Mouse (Mus musculus) T-helper 17 cell (primary cell): ENCODE measurements around the gene Adcy1.

Experiments
- in situ Hi-C, 2 experiments: fragments of 300-600 bp; cut with MboI, MseI; formaldehyde crosslinking; loops; 1 replicate in 1 of 2; 2 replicates in 1 of 2; pipeline ENCODE4 v1.15.1; 2025; ENCODE audit warnings: high pct_unique_total_duplicates in 2 of 2

Gene Adcy1

DNA sequence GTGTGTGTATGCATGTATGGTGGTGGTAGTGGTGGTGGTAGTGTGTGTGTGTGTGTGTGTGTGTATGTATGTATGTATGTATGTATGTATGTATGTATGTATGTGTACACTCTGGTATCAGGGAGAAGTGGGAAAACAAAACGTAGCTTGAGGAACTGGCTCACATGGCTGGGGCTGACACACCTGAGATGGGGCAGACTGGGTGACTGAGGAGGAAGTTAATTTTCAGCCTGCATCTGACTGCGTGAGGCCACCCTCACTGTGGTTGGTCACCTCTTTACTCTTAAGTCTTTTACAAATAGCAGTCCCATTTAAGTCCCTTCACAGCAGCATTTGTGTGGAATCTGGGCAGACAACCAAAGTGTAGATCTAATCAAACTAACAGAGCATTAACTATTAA, 116.0 kb downstream of the Adcy1 start:
- in situ Hi-C loops: no loop called here

DNA sequence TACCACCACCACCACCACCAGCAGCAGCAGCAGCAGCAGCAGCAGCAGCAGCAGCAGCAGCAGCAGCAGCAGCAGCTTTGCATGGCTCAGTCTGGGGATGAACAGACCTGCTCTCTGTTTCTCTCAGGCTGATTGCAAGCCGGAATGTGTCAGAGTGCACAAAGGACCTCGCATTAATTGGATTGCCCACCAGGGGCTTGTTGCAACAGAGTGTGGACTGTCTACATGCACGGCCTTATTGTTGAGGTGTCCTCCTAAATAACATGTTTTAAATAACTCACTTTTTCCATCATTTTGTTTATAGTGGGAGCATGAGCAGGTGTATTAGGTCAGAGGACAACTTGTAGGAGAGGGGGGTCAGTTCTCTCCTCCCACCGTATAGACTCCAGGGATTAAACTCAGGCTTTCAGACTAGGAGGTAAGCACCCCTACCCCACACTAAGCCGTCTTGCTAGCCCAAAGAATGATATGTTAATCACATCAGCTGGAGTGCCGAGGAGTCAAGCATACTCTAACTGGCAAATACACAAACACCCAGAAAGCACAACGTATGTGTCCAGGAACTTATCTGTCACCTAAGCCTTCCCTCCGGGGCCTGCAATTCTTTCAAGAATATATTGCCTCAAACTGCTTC, 119.2 kb downstream of the Adcy1 start:
- in situ Hi-C loops: no loop called here

- in situ Hi-C loops: no loop called here
Observed at GRCm38 (mm10) chr11:7184420-7184819, 121.1 kb downstream of the Adcy1 start.

DNA sequence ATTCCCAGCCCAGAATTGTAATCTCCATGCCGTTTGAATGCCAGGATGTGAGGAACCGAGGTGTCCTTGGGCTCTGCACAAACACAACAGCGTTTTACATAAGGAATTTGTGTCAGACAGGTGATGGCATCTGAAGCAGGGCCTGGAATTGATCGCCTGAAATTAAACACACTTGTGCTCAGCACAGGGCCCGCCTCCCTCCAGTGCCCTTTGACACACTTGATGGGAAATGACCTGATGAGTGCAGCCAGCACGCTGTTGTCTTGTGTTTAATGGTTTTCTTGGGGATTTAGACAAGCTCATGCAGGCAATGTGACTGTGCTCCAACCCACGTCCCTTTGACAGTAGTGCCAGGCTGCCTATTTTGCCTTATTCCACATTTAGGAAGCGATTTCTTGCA, 124.2 kb downstream of the Adcy1 start:
- in situ Hi-C loops: no loop called here

GRCm38 (mm10) chr11:7188469-7188868, 125.2 kb downstream of the Adcy1 start, which contains the start of gene Gm11985:
TSS of gene Gm11985 (minus strand) at chr11:7188569.
- in situ Hi-C loops: no loop called here

GRCm38 (mm10) chr11:7192710-7193109, 129.4 kb downstream of the Adcy1 start:
- in situ Hi-C loops: no loop called here

- in situ Hi-C loops: no loop called here
Observed at GRCm38 (mm10) chr11:7193134-7193533, 129.8 kb downstream of the Adcy1 start.

DNA sequence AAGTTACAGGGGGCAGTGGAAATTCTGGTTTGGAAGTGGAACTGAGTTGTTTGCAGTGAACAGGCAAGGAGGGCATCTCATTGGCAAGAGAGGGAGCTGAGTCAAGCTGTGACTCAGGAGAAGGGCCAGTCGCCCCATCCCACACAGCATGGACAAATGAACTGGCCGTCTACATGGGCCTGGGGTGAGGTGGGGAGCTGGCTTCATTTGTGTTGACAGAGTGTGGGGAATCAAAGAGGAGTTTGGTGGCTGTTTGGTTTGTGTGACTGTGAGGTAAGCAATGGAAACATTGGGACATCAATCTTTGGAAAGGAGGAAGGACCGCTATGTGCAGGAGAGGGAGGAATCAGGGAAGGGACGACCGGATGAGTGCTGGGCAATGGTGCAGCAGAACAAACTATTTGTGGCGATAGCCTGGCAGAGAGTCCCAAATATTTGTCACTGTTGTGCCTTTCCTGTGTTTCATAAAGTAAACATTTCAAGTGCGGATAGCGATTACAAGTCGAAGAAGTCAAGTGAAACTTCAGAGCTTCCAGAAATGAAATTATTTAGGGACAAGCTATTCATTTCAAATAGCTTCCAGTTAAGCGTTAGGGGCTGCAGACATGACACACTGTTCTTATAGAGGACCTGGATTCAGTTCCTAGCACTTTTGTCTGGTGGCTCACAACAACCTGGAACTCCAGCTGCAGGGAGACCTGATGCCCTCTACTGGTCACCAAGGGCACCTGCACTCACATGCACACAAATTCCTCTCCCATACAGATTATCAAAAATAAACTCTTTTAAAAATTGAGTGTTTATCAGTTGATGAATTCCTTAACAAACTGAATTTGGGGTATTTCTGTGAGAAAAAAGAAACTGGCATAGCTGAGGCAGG, 131.4 kb downstream of the Adcy1 start:
- in situ Hi-C loops: loop anchor here in 1 of 2 experiments (5.0 kb wide), 1 partner anchor 1213 kb away; no protein-coding TSS in a partner anchor

GRCm38 (mm10) chr11:7195312-7195685, 132.0 kb downstream of the Adcy1 start:
- in situ Hi-C loops: loop anchor here in 1 of 2 experiments (5.0 kb wide), 1 partner anchor 1212 kb away; no protein-coding TSS in a partner anchor

GRCm38 (mm10) chr11:7197491-7197941, 134.2 kb downstream of the Adcy1 start, which contains the start of gene Igfbp1:
TSS of gene Igfbp1 (plus strand) at chr11:7197782.
- in situ Hi-C loops: loop anchor here in 1 of 2 experiments (5.0 kb wide), 1 partner anchor 1210 kb away; no protein-coding TSS in a partner anchor

DNA sequence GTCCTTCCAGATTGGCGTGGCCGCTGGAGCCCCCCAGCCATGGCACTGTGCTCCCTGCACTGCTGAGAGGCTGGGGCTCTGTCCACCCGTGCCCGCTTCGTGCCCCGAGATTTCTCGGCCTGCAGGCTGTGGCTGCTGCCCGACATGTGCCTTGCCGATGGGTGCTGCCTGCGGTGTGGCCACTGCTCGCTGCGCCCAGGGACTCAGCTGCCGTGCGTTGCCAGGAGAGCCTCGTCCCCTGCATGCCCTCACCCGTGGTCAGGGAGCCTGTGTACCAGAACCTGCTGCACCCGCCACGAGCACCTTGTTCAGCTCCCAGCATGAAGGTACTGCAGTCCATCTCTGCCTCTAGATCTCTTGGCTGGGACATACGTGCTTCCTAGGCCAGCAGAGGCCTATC, 134.7 kb downstream of the Adcy1 start:
- in situ Hi-C loops: loop anchor here in 1 of 2 experiments (5.0 kb wide), 1 partner anchor 1209 kb away; no protein-coding TSS in a partner anchor

- in situ Hi-C loops: loop anchor here in 1 of 2 experiments (5.0 kb wide), 1 partner anchor 1209 kb away; no protein-coding TSS in a partner anchor
Observed at GRCm38 (mm10) chr11:7198481-7199256, 135.4 kb downstream of the Adcy1 start.

GRCm38 (mm10) chr11:7199736-7200392, 136.6 kb downstream of the Adcy1 start:
- in situ Hi-C loops: loop anchor here (5.0 to 25.0 kb wide), 3 partner anchors 1037 to 1207 kb away; no protein-coding TSS in a partner anchor

DNA sequence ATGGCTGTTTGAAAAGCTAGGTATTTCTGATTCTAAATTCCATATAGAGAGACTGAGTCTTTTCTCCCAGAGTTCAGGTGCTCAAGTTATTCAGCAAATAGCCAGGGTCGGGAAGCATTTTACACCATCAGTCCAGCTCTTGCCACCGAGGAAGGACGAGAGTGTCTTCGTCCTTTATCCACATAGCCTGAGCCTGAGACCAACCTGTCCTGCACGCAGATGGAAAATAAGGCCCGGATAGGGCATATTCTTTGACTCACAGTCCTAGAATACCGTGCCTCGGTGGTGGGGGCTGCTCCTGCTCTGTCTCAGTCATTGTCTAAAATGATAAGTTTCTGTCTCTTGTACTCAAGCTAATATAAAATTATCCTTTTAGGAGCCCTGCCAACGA, 137.1 kb downstream of the Adcy1 start:
- in situ Hi-C loops: loop anchor here (10.0 to 25.0 kb wide), 2 partner anchors 1037 to 1104 kb away; no protein-coding TSS in a partner anchor

GRCm38 (mm10) chr11:7202206-7202605, 138.9 kb downstream of the Adcy1 start:
- in situ Hi-C loops: loop anchor here (10.0 to 25.0 kb wide), 2 partner anchors 1035 to 1103 kb away; no protein-coding TSS in a partner anchor

GRCm38 (mm10) chr11:7203846-7204245, 140.6 kb downstream of the Adcy1 start:
- in situ Hi-C loops: loop anchor here (10.0 to 25.0 kb wide), 2 partner anchors 1033 to 1101 kb away; no protein-coding TSS in a partner anchor

GRCm38 (mm10) chr11:7210343-7210742, 147.1 kb downstream of the Adcy1 start:
- in situ Hi-C loops: loop anchor here in 1 of 2 experiments (5.0 to 25.0 kb wide), 2 partner anchors 1027 to 1197 kb away; no protein-coding TSS in a partner anchor

DNA sequence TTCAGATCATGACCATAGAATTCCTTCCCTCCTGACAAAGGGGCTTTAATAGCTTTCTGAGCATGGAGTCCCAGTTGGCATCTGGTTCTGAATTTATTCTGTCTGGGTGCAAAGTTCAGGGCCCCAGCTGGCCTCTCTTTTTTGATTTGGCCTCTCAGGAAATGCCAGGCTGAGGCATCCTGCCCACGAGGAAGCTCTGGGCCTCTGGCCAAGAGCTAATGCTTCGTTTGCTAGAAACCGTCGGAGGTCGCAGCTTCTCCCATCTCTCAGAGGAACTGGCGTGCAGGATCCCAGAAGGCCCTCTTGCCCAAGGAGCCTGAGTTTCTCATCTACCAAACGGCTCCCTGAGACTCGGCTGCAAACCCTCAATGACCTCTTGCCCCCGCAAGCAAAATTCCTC, 147.9 kb downstream of the Adcy1 start:
- in situ Hi-C loops: loop anchor here in 1 of 2 experiments (5.0 to 25.0 kb wide), 2 partner anchors 1026 to 1196 kb away; no protein-coding TSS in a partner anchor

- in situ Hi-C loops: loop anchor here in 1 of 2 experiments (5.0 to 25.0 kb wide), 2 partner anchors 1025 to 1195 kb away; no protein-coding TSS in a partner anchor
Observed at GRCm38 (mm10) chr11:7212126-7212798, 149.0 kb downstream of the Adcy1 start.

DNA sequence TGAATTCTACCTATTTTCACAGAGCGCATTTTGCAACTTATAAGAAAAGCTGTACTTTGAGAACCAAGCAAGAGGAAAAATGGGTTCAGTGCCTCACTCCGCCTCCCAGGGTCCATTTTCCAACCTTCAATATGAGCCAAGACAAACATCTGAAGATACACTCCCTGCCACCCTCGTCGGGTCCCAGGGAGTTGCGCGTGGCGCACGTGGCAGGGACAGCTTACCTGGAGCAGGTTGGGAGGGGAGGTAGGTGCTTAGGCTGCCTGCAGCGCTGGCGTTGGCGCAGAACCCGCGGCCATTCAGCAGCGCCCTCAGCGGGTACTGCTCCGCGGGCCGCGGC, 149.8 kb downstream of the Adcy1 start:
- in situ Hi-C loops: loop anchor here in 1 of 2 experiments (5.0 to 25.0 kb wide), 2 partner anchors 1024 to 1194 kb away; no protein-coding TSS in a partner anchor
